Mouse (Mus musculus) neural tube, embryonic 14.5 days (tissue): Measurements from ENCODE around the gene D6Wsu163e. TPM values are rescaled to one million over a fixed set of nuclear protein-coding genes. Genes with fewer than 3 reads are reported as not detected.

Experiments used
- ATAC-seq: fragments of 200-750 bp; cut with Nextera tagmentation; 2 replicates; pipeline ENCODE4 v1.8.0; 2017; ENCODE audit warnings: low read depth, mild to moderate bottlenecking, moderate TSS enrichment, moderate library complexity
- H3K27ac ChIP-seq: fragments of 300-500 bp; sonication (generic); 2 replicates; pipeline ENCODE4 v1.5.1; 2014; ENCODE audit warnings: low read depth, mild to moderate bottlenecking, control low read depth, low read length, moderate library complexity, mixed read lengths
- H3K27me3 ChIP-seq: fragments of 300-500 bp; sonication (generic); 2 replicates; pipeline ENCODE4 v1.6.1; 2014; ENCODE audit warnings: low read length; ENCODE audit not compliant: control insufficient read depth, insufficient read depth
- H3K36me3 ChIP-seq: fragments of 300-500 bp; sonication (generic); 2 replicates; pipeline ENCODE4 v1.6.1; 2014; ENCODE audit warnings: low read length, mixed read lengths; ENCODE audit not compliant: control insufficient read depth, insufficient read depth
- H3K4me1 ChIP-seq: fragments of 300-500 bp; sonication (generic); 2 replicates; pipeline ENCODE4 v1.6.1; 2014; ENCODE audit warnings: low read length; ENCODE audit not compliant: control insufficient read depth, insufficient read depth
- H3K4me2 ChIP-seq: fragments of 300-500 bp; sonication (generic); 2 replicates; pipeline ENCODE4 v1.6.1; 2014; ENCODE audit warnings: mild to moderate bottlenecking, low read depth, low read length, control low read depth
- H3K4me3 ChIP-seq: fragments of 300-500 bp; sonication (generic); 2 replicates; pipeline ENCODE4 v1.5.1; 2014; ENCODE audit warnings: low read depth, low read length, control low read depth, mixed read lengths
- H3K9ac ChIP-seq: fragments of 300-500 bp; sonication (generic); replicated peaks from 2 replicates; pipeline ENCODE4 v1.6.1; 2014; ENCODE audit warnings: low read depth, mild to moderate bottlenecking, control low read depth, low read length, mixed read lengths
- H3K9me3 ChIP-seq: fragments of 300-500 bp; sonication (generic); 2 replicates; pipeline ENCODE4 v1.6.1; 2016; ENCODE audit warnings: low read length; ENCODE audit not compliant: control insufficient read depth
- WGBS: fragments of 180-500 bp; shearing (Covaris S2); extraction: QIAGEN DNeasy Blood & Tissue Kit; methylation state at CpG from one replicate; pipeline ENCODE4 v1.1.7; 2014; 5-methylcytosine and 5-hydroxymethylcytosine counted together
- polyA plus RNA-seq: library from polyadenylated mRNA; unstranded; fragments of >200 nt; fragmentation: Nextera tagmentation; extraction: Ambion mirVana; gene quantifications from 2 replicates; pipeline ENCODE4 v1.2.1, GENCODE M21; 2014

D6Wsu163e gene
- polyA plus RNA-seq, 1 experiment from 2014 or later = 35.2 TPM

DNA sequence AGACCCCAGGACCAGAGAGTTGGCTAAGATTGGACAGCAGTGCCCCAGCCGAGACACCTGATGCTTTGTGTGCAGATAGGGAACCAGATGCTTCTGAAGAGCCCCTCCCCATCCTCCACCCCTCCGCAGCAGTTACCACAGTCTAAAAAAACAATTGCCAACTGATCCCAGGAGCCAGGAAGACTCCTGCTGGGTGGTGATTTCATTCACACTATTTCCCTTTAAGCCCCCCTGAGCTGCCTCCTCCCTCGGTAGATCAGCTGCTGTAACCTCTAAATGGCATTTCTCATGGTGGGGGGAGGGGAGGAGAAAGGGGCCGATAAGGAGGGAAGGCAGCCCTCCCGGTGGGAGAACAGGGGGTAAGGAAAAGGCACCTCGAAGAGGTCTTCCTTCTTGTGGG is 79.5 kb downstream of the D6Wsu163e start:
- no peaks in the 10 kb centered on the region for H3K4me1 ChIP-seq
- 6% methylated on average over 6 of the region's 6 CpGs for WGBS
- H3K9me3 ChIP-seq = no peaks in the 10 kb centered on the region
- no peak overlapping the region for H3K4me2 ChIP-seq
- ATAC-seq = no peak
- no peak overlapping the region for H3K4me3 ChIP-seq
- no peaks in the 10 kb centered on the region for H3K27me3 ChIP-seq
- no peaks in the 10 kb centered on the region for H3K36me3 ChIP-seq
- H3K9ac ChIP-seq = no peak overlapping the region
- H3K27ac ChIP-seq = no peak overlapping the region

- Histone ChIP-seq H3K4me3 (no peak overlapping the region), H3K9me3 (no peaks in the 10 kb centered on the region), H3K27ac (no peak overlapping the region), H3K9ac (no peak overlapping the region), H3K27me3 (no peaks in the 10 kb centered on the region), H3K36me3 (no peaks in the 10 kb centered on the region), H3K4me1 (no peaks in the 10 kb centered on the region), H3K4me2 (no peak overlapping the region)
- WGBS = 16% methylated on average over 13 of the region's 13 CpGs
- no peak for ATAC-seq
Observed at GRCm38 (mm10) chr6:127020431-127020830, 80.7 kb downstream of the D6Wsu163e start.

GRCm38 (mm10) chr6:127024836-127025235 is 85.1 kb downstream of the D6Wsu163e start:
- Histone ChIP-seq H3K9ac (no peak overlapping the region), H3K9me3 (no peaks in the 10 kb centered on the region), H3K36me3 (no peaks in the 10 kb centered on the region), H3K27me3 (no peaks in the 10 kb centered on the region), H3K4me2 (no peak overlapping the region), H3K4me1 (no peaks in the 10 kb centered on the region), H3K27ac (no peak overlapping the region), H3K4me3 (no peak overlapping the region)
- 75% methylated on average over 7 of the region's 7 CpGs for WGBS
- no peak for ATAC-seq

Other genes starting within 250 kb of the D6Wsu163e start
- 18.4 and 28.6 TPM in 2 replicates for gene Kcna6, start 199.3 kb upstream of the D6Wsu163e start, polyA plus RNA-seq
- 193 and 203 TPM in 2 replicates for gene Ndufa9, start 90.8 kb upstream of the D6Wsu163e start, polyA plus RNA-seq
- 0.14 and 0.27 TPM in 2 replicates for gene Akap3, start 86.9 kb upstream of the D6Wsu163e start, polyA plus RNA-seq
- 0.32 TPM in 1 of 2 replicates, not detected in the other for gene Dyrk4, start 18.1 kb upstream of the D6Wsu163e start, polyA plus RNA-seq
- gene Rad51ap1, start 375 bp upstream of the D6Wsu163e start, polyA plus RNA-seq = 10.2 and 12.6 TPM in 2 replicates
- gene Fgf6, start 75.6 kb downstream of the D6Wsu163e start, polyA plus RNA-seq = not detected in 2 replicates
- 0.11 TPM in 1 of 2 replicates, not detected in the other for gene Fgf23, start 132.9 kb downstream of the D6Wsu163e start, polyA plus RNA-seq
- gene Tigar, start 169.6 kb downstream of the D6Wsu163e start, polyA plus RNA-seq = 4.2 and 6.7 TPM in 2 replicates
- gene Ccnd2, start 212.2 kb downstream of the D6Wsu163e start, polyA plus RNA-seq = 78.2 and 110 TPM in 2 replicates